Mouse (Mus musculus) bone marrow, adult 2 months (tissue): Measurements from ENCODE around the gene Ciart.

ENCODE experiments used
- CTCF ChIP-seq: fragments of 200-500 bp; IDR thresholded peaks from 2 replicates; pipeline ENCODE4 v1.5.1; 2011; ENCODE audit warnings: low read length, control low read depth; ENCODE audit not compliant: control insufficient read depth, insufficient read depth
- POLR2A ChIP-seq: fragments of 200-500 bp; IDR thresholded peaks from 2 replicates; pipeline ENCODE4 v1.6.1; 2011; ENCODE audit warnings: low read depth, mild to moderate bottlenecking, control low read depth, low read length, borderline replicate concordance; ENCODE audit not compliant: control insufficient read depth

GRCm38 (mm10) chr3:95906860-95907259 lies 24.8 kb upstream of the Ciart start:
- TF ChIP-seq CTCF (peak; percentile 89), POLR2A (no peak)
